Mouse (Mus musculus): Measurements from ENCODE around the gene Jakmip3.

The Jakmip3 gene

GRCm38 (mm10) chr7:139063406-139063805, 122.9 kb downstream of the Jakmip3 start:
- DNase-seq (ENCODE audit: low spot score in 2 of 2): no peak

GRCm38 (mm10) chr7:139068182-139068623, 127.7 kb downstream of the Jakmip3 start:
- peak in 1 of 2 experiments; percentile 81 for DNase-seq (ENCODE audit: low spot score in 2 of 2)

GRCm38 (mm10) chr7:139074189-139074588, 133.7 kb downstream of the Jakmip3 start:
- no peak for DNase-seq (ENCODE audit: low spot score in 2 of 2)

GRCm38 (mm10) chr7:139075054-139075794, 134.7 kb downstream of the Jakmip3 start:
- DNase-seq (ENCODE audit: low spot score in 2 of 2): no peak

GRCm38 (mm10) chr7:139077283-139077682, 136.8 kb downstream of the Jakmip3 start:
- DNase-seq (ENCODE audit: low spot score in 2 of 2): no peak

- no peak for DNase-seq (ENCODE audit: low spot score in 2 of 2)
Measured at GRCm38 (mm10) chr7:139078181-139078580, 137.7 kb downstream of the Jakmip3 start.

- no peak for DNase-seq (ENCODE audit: low spot score in 2 of 2)
Measured at GRCm38 (mm10) chr7:139079141-139079540, 138.6 kb downstream of the Jakmip3 start.

- no peak for DNase-seq (ENCODE audit: low spot score in 2 of 2)
Measured at GRCm38 (mm10) chr7:139080714-139081113, 140.2 kb downstream of the Jakmip3 start.

GRCm38 (mm10) chr7:139081158-139081557, 140.6 kb downstream of the Jakmip3 start:
- DNase-seq (ENCODE audit: low spot score in 2 of 2): no peak

- DNase-seq (ENCODE audit: low spot score in 2 of 2): no peak
Measured at GRCm38 (mm10) chr7:139082281-139082680, 141.8 kb downstream of the Jakmip3 start.

GRCm38 (mm10) chr7:139084316-139084715, 143.8 kb downstream of the Jakmip3 start:
- no peak for DNase-seq (ENCODE audit: low spot score in 2 of 2)

GRCm38 (mm10) chr7:139085629-139086194, 145.2 kb downstream of the Jakmip3 start, which contains the start of gene Dpysl4:
Gene Dpysl4, plus strand, starts transcription at chr7:139086001.
- DNase-seq (ENCODE audit: low spot score in 2 of 2): peak; percentile 81 to 90

- no peak for DNase-seq (ENCODE audit: low spot score in 2 of 2)
Measured at GRCm38 (mm10) chr7:139086195-139087158, 145.9 kb downstream of the Jakmip3 start.

GRCm38 (mm10) chr7:139087801-139088200, 147.3 kb downstream of the Jakmip3 start:
- no peak for DNase-seq (ENCODE audit: low spot score in 2 of 2)

- DNase-seq (ENCODE audit: low spot score in 2 of 2): no peak
Measured at GRCm38 (mm10) chr7:139089892-139090874, 149.7 kb downstream of the Jakmip3 start.

- no peak for DNase-seq (ENCODE audit: low spot score in 2 of 2)
Measured at GRCm38 (mm10) chr7:139091681-139092080, 151.2 kb downstream of the Jakmip3 start.

GRCm38 (mm10) chr7:139092676-139093075, 152.1 kb downstream of the Jakmip3 start:
- DNase-seq (ENCODE audit: low spot score in 2 of 2): no peak

GRCm38 (mm10) chr7:139093124-139093523, 152.6 kb downstream of the Jakmip3 start:
- no peak for DNase-seq (ENCODE audit: low spot score in 2 of 2)

GRCm38 (mm10) chr7:139093781-139094180, 153.3 kb downstream of the Jakmip3 start:
- DNase-seq (ENCODE audit: low spot score in 2 of 2): no peak

- DNase-seq (ENCODE audit: low spot score in 2 of 2): no peak
Measured at GRCm38 (mm10) chr7:139094761-139095160, 154.2 kb downstream of the Jakmip3 start.

GRCm38 (mm10) chr7:139095282-139095681, 154.8 kb downstream of the Jakmip3 start:
- DNase-seq (ENCODE audit: low spot score in 2 of 2): no peak

Measured in frontal cortex, postnatal 14 days (tissue).